Mouse (Mus musculus): ENCODE data around the gene Cga.

GRCm38 (mm10) chr4:34880921-34881650 is 12.5 kb upstream of the Cga start:
- TF ChIP-seq E2F4 (IDR thresholded peaks at IDR 0.05; ENCODE audit: insufficient read depth) (no peak), POLR2A (IDR thresholded peaks at IDR 0.05; ENCODE audit: insufficient read length, low read depth) (no peak), POLR2AphosphoS2 (IDR thresholded peaks at IDR 0.05; ENCODE audit: insufficient read length, low read depth) (no peak), USF1 (IDR thresholded peaks at IDR 0.05; ENCODE audit: low read depth) (no peak), TCF12 (IDR thresholded peaks at IDR 0.05; ENCODE audit: insufficient read depth, poor library complexity, severe bottlenecking) (no peak), MAX (IDR thresholded peaks at IDR 0.05; ENCODE audit: low read depth) (no peak), CEBPB (IDR thresholded peaks at IDR 0.05; ENCODE audit: insufficient read depth, poor library complexity, severe bottlenecking) (no peak), MYOG (IDR thresholded peaks at IDR 0.05; ENCODE audit: control insufficient read depth in 1 of 3, insufficient read depth in 1 of 3, insufficient read length in 2 of 3, low read depth in 2 of 3) (no peak)

Measured in myocyte (in vitro differentiated cells).